Mouse (Mus musculus): ENCODE data around the gene Snai3.
A peak's percentile ranks its signal among the peaks of the same experiment; 100 is the strongest.

The Snai3 gene

DNA sequence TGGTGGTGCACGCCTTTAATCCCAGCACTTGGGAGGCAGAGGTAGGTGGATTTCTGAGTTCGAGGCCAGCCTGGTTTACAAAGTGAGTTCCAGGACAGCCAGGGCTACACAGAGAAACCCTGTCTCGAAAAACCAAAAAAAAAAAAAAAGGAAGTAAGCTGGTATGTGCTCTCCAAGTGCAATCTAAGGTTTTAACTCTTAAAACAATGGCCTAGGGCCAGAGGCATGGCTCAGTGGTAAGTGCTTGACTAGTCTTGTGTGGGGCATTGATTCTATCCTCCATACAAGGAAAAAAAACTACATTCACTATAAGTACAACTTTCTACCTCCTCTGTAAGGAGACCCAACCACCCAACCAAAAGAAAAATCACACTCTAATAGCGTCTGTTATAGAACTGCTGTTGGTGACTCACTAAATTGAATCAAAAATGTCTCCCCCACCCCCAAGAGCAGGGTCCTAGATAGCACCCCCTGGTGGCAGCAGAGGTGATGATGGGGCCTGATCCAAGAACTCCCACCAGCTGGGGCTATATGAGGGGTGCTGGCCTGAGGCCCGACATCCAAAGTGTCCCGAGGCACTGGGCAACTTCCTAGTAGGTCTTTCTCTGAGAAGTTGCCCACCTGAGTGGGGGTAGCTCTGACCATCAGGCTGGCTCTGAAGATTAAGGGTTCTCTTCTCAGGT lies 1.2 kb downstream of the Snai3 start:
- DNase-seq (ENCODE audit: low read depth) = no peak

DNA sequence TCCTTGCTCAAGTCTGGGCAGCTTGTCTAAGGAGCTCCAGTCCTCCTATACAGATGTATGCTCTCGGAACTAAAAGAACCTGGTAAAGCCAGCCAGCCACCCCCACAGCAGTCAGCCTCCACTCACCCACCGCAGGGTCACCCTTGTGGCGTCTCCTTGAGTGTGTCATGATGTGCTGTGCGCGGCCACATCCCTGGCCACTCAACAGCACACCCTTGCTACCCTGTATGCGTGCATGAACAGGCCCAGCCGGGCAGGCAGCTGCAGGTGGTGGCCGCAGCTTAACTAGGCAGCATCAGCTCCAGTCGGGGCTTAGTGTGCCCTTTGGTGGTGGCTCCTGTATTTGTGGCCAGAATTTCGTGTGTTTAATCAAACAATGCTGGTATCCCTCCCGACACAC lies 3.4 kb downstream of the Snai3 start:
- DNase-seq (ENCODE audit: low read depth) = no peak

DNA sequence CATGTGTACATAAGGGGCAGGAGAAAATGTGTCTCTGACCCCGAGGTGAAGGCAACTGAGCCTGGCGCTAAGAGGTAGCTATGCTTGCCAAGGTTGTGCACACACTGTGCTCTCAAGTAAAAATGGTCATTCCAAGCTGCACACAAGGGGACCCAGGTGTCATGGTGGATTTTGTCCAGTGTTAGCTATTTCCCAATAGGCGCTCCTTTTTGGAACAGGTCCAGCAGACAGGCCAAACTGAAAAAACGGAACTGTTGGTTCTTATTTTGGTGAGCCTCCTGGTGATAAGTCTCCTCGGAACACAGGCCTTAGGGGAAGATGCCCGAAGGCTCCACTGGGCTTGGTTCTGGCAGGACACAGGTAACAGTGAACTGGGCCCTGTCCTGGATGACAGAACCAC lies 6.1 kb downstream of the Snai3 start:
- no peak for DNase-seq (ENCODE audit: low read depth)

DNA sequence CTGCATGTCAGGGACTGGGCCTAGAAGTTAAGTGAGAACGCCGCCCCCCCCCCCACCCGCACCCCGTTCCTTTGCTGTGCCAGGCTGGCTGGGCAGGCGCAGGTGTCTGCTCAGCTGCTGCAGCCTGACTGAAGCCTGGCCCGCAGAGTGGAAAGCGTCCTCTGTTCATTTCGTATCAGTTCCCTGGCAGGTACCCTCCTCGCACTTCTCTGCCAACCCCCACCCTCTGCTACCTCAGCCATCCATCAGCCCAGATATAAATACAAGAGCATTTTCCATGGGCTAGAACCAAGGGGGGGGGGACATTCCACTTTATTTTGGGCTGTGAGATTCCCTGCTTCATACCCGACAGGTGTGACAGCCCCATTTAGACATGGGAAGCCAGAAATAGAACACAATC lies 8.4 kb downstream of the Snai3 start:
- DNase-seq (ENCODE audit: low read depth) = no peak

DNA sequence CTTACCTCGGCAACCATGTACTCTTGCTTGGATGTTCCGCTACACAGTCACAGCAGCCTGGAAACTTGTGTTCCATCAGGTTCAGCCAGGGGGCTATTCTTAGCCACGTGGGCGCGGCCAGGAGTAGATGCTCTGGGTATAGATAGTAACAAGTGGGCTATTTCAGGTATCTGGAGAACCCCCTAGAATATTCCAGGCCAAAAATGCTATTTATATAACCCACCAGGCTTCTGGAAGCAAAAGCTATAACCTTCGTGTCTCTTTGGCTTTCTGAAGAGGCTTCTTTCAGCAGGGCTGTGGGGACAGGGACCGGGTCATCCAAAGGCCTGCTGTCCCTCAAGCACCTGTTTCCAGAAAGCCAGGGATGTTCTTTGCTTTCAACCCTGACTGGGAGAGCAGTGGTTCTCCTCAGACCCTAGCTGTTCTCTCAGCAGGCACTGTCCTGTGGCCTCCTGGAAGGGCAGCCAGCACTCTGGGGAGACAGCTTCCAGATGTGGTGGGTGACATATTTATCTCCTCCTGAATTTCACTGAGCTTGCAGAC lies 9.3 kb downstream of the Snai3 start:
- no peak for DNase-seq (ENCODE audit: low read depth)

DNA sequence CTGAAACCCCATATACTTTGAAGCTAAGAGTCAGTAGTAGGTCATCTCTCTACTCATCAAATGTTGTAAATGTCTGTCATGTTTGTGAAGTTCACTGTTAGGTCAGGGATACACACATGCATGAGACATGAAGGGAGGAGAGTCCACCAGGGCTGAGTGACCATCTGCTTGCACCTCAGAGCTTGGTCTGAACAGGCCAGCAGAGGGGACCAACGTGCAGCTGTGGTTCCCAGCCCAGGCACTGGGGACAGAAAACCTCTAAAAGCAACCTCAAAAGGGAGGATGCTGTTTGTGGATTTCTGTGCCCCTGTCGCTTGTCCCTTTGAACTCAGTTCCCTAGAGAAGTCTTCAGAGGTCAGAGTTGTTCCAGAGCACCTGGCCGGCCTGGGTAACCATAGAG lies 15.3 kb downstream of the Snai3 start:
- DNase-seq (ENCODE audit: low read depth) = no peak

DNA sequence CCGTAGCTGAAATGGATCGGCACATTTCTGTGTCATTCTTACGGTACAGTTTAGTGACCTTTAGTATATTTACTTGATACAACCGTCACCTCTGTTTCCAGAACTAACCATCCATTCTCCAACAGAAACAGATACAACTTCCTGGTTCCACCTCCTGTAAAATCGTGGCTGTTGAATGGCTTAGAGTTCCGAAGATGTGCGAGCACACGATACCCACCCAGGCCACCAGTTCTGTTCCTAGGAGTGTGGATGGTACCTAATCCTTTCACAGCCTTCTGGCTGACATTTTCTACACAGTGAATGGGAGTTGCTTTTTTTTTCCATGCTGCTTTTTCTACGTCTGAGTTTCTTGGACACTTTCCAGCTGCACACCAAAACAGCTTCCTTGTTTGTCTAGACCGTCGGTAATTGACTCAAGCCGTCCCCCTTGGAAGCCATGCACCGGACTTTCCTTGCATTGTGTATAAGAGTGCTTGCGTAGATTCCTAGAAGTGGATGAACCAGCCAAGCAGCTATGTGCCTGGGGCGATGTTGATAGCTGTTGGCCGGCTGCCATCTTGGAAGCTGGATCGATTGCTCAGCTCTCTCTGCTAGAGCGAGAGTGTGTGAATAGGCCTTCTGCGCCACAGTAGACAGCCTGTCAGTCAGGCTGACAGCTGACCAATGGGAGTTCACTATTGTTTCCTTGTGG lies 16.3 kb downstream of the Snai3 start:
- no peak for DNase-seq (ENCODE audit: low read depth)

DNA sequence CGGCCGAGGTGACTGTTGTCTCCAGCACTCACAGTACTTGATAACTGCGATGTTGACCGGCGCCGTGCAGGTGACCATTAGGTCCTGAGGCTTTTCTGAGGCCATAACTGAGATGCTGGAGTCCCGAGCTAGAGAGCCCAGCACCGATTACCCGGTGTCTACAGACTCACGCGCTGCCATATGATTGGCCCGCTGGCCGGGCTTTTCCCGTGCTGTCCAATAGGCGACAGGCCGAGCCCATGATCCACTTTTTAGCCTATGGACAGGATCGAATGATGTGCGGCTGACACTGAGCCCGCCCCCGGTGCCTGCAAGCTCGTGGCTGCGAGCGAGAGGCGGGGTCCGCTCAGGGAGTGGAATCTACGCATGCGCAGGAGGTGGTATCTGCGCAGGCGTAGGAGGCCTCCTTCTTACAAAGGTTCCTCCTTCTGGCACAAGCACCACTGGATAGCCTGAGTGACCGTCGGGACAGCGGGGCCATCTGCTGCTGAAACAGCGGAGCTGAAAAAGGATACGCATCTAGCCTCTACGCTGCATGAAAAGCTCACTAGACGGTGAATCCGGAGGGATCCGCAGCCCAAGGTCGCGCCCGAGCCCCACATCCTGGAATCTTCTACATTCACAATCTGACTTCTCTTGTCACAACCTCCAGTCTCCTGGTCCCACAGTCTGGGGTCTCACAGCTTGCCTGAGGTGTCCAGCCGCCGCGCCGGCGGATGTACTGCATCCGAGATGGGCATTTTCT lies 17.1 kb downstream of the Snai3 start, which contains the start of gene Mvd:
Gene Mvd (minus strand): TSS at position 161 of the 745 bp plus-strand sequence.
- peak; percentile 99 for DNase-seq (ENCODE audit: low read depth)

DNA sequence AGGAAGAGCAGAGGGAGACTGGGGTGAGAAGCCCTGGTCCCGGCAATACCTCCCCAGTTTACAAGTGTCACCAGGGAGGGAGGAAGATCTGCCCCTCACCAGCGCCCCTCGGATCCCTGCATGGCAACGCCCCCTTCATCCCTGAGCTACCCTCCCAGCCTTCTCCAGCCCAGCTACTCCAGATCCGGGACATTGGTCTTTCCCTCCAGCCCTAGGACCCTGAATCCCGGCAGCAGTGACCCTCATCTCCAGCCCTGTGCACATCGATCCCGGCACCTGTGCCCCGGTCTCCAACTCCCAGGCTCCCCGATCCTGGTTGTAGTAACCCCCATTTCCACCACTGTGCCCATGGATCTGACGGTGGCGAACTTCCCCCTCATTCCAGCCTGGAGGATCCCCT lies 17.8 kb downstream of the Snai3 start:
- DNase-seq (ENCODE audit: low read depth) = no peak

DNA sequence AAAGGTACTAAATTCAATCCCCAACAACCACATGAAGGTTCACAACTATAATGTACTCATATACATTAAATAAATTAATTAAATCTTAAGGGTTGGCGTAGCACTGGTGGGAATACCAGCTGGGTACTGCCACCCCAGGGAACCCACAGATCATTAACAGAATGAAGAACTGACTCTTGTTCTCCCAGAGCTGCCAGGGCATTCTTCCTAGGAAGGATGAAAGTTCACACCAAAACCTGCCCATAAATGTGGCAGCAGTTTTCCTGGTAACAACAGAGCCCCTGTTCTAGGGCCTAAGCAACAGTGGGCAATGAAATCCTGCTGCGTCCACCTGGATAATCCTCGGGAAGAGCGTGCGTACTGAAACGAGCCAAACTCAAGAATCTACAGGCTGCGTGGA lies 18.2 kb downstream of the Snai3 start:
- no peak for DNase-seq (ENCODE audit: low read depth)

DNA sequence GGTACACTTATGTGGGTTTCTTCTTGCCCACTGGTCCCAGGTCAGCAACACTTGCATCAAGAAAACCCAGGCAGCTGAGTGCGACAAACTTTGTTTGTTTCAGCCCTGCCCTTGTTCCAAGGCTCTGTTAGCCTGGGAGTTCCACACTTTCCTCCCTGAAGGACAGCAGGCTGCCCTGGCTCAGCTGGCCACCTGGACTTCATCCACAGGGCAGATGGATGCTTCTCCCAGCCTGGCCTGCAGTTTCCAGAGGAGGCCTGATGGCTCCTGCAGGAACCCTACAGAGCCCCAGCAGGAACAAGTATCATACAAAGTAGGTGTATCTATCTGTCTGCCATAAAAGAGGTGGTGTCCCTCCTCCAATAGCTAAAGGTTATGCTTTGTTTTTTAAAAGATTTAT lies 19.2 kb downstream of the Snai3 start:
- DNase-seq (ENCODE audit: low read depth) = no peak

DNA sequence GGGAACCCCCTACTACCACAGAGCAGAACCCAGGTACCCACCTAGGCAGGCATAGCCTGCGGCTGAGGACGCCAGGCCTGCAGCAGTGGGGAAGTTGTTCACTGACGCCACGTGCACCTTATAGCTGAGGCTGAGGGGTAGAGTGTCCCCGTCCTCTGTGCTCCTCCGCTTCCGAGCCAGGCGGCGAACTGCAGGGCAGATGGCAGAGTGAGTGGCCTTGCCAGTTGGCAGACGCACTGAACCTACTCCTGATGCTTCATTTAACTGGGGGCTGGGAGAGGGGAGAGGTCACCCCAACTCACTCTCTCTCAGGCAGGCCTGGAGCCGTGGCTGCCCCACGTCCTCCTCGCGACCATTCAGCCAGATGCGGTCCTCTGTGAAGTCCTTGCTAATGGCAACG lies 21.2 kb downstream of the Snai3 start:
- no peak for DNase-seq (ENCODE audit: low read depth)

DNA sequence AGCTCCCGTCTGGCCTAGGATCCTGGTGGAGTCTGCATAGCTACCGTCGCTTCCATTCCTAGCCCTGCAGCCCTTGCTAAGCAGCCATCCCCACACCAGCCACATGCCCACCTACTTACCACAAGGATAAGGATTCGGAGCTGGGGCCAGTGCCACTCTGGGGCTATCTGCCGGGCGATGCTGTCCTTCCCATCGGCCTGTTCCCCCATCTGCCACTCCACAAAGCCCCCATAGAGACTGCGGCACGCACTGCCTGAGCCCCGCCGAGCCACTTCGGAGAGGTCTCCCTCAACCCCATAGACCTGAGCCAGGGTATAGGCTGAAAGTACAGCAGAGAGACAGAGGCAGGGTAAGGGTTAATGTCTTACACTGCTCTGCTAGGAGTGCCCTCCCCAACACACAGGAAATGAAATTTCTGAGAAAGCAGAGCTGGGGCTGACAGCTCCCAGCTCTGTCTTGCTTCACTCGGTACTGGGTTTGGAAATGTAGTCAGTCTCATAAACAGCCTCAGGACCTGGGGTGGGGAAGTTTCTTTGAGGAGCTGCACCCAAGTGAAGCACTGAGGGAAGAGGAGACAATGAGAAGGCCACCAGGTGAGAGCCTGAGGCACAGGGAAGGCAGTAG lies 22.7 kb downstream of the Snai3 start:
- DNase-seq (ENCODE audit: low read depth) = no peak

DNA sequence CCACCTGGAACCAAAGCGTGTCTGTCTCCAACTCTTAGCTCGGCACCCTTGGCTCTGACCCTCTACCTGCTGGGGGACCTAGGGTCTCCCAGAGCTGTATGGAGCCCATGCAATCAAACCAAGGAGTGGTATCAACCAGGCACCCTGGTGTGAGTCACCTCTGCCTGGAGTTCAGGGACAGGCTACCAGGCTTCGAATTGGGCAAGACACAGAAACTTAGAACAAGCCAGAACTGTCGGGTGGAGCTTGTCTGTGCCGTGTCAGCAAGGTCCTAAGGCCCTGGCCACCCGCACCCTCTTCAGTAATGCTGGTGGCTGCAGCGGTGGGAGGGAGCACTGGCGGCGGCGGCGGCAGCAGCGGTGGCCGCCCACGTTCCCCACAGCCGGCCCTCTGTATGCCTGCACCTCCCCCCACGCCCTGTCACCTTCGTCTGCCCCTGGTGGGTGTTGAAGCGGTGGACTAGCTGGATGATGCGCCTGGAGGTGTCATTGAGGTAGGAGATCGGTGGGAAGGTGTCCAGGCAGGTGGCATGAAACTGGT lies 23.9 kb downstream of the Snai3 start:
- no peak for DNase-seq (ENCODE audit: low read depth)

DNA sequence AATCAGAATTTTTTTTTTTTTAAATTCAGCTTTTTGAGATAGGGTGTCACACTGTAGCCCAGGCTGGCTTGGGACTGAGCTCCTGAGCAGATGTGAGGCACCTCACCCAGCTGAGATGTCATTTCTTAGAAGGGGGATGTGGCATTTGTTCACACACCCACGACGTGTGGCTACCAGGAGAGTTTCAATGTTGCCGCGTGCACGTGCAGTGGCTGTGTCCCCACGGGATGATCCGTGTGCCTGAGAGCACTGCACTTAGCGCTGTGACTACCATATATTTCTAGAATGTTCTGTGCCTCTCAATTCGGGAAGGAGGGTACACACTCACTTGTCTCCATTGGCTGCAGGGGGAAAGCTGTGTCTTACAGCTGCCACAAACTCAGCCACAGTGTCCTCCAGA lies 24.4 kb downstream of the Snai3 start:
- DNase-seq (ENCODE audit: low read depth) = no peak

DNA sequence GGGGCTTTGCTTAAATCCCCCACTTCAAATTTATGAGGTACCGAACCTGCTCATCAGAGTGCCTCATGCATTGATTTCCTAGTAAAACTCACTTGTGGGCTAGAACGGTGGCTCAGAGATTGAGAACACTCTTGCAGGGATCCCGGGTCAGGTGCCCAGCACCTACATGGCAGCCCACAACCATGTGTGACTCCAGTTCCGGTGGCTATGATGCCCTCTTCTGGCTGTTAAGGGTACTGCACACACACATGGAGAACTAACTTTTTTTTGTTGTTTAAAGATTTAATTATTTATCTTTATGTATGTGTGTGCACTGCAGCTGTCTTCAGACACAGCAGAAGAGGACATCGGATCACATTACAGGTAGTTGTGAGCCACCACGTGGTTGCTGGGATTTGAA lies 25.2 kb downstream of the Snai3 start:
- DNase-seq (ENCODE audit: low read depth) = no peak

DNA sequence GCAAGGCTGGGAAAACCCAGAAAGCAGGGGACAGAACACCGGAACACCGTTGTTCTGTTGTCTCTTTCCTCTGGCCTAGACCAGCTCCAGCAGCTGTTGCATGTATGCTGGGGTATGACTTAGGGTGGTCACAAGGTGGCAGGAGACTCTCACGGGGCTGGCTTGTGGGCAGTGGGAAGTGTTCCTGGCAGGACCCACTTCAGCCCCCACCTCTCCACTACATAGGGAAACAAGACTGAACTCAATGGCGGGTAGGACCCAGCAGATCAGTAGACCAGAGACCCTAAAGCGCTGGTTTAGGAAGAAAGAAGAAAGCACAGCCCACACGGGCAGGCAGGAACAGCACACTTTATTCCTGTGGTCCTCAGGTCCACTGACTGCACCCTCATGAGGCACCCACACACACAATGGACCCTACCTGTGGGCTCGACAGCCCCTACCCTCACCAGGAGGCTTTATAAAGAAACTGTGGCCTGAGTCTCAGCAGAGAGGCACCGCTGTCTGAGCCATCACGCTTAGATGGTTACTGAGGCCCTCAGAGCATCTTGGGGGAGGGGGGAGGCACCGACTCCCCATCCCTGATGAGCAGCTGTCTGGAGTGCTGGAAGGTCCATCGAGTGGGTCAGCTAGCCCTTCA lies 27.1 kb downstream of the Snai3 start:
- no peak for DNase-seq (ENCODE audit: low read depth)

DNA sequence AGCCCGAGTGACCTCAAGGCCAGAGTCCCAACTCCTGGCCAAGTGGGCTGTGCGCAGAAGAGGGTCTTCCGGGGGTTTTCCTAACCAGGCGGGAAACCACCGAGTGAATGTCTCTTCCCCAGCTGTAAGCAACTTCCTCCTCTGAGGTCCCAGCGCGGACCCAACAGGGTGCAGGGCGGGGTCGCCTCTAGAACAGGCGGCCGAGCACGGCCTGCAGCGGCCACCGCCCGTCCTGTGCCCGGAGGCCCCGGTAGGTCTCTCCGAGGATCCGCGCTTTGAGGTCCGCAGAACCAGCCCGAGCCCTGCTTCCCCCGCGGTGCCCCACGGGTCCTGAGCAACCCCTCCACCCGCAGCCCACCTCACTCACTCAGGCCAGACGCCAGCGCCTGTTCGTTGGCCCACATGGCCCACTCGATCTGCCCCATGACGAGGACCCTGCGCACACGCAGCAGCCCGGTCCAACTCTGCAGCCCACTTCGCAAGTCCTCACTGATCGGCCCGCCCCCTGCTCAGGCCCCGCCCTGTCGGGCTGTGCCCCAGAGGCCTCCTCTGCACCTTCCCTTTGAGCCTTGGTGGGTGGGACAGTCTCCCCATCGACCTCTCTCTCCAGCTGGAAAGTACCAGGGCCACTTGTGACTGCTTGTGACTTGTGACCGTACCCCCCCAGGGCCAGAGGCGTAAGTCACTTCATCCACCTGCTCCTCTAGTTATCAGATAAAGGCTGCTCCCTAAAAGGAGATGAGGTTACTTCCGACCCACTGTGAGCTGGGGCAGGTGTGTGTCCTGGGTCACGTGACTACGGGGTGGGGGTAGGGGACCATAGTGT lies 27.9 kb downstream of the Snai3 start, which contains the start of gene Cyba:
Gene Cyba (minus strand): TSS at position 488 of the 826 bp plus-strand sequence.
- no peak for DNase-seq (ENCODE audit: low read depth)

DNA sequence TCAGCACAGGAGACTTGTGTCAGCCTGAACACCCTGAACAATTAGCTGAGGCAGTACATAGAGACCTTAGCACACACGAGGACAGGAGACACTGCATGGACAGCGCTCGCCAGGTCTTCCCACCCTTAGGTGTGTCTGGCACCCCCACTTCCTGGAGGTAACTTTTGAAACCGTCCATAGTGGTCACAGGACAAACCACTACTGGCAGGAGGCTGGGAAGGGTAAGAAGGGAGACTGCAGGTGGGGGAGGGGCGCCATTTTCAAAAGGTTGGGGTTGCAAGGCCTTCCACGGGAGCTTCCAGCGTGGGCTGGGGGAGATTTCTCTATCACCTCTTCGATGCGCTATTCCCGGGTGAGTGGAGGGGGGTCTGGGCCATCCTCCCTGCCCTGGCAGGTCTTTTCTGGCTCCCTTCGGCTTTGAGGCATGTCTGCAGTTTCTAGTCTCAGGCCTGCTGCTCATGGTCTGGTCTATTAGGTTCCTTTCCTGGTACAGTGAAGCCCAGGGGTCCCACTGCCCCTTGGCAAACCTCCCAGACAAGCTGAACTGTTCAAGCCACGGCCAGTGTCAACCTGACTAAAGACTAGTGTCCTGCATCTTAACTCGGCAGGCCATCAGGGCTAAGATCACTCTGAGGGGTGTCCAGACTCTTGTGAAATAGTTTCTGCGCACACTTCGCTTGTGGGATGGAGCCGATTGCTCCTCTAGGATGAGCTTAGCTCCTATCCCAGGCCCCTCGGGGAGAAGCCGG lies 28.7 kb downstream of the Snai3 start:
- no peak for DNase-seq (ENCODE audit: low read depth)

DNA sequence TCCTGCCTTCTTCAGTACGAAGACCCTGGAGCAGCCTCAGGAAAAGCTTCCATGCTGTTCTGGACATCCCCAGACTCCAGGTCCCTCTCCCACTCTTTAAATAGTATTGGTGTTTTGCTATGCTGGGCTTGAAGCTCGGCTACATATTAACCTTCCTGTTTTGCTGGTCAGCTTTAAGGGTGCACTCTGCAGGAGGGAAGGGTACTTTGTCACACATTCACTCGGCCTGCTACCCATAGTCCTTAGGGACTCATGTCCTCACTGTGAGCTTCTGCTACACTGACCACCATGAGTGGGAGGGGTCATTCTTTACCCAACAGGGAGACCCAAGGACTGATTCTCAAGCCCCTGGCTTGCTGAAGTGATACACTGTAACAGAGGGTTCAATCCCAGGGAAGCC lies 29.9 kb downstream of the Snai3 start:
- DNase-seq (ENCODE audit: low read depth) = no peak

Data from c-Kit-positive CD71-negative TER-119-negative erythroid progenitor cells, embryonic 14.5 days (primary cell).